Mouse (Mus musculus) forebrain, embryonic 11.5 days (tissue): ENCODE results near the gene Itm2b. TPM values are rescaled to one million over a fixed set of nuclear protein-coding genes. Genes with fewer than 3 reads are reported as not detected.

Experiments
- ATAC-seq: fragments of 200-750 bp; cut with Nextera tagmentation; replicated peaks from 2 replicates; pipeline ENCODE4 v1.8.0; 2017; ENCODE audit warnings: moderate TSS enrichment; ENCODE audit not compliant: low FRiP score
- DNase-seq: peaks from one replicate; pipeline ENCODE4 v3.0.0-alpha.2; 2017; ENCODE audit warnings: low spot score
- H3K27ac ChIP-seq: fragments of 300-500 bp; sonication (generic); 2 replicates; pipeline ENCODE4 v1.5.1; 2014; ENCODE audit warnings: low read depth, low read length
- H3K27me3 ChIP-seq: fragments of 300-500 bp; sonication (generic); 2 replicates; pipeline ENCODE4 v1.6.1; 2014; ENCODE audit warnings: mild to moderate bottlenecking, low read length, mixed read lengths; ENCODE audit not compliant: control insufficient read depth, insufficient read depth
- H3K36me3 ChIP-seq: fragments of 300-500 bp; sonication (generic); 2 replicates; pipeline ENCODE4 v1.6.1; 2014; ENCODE audit warnings: mild to moderate bottlenecking, low read length, moderate library complexity, mixed read lengths; ENCODE audit not compliant: control insufficient read depth, insufficient read depth
- H3K4me1 ChIP-seq: fragments of 300-500 bp; sonication (generic); replicated peaks from 2 replicates; pipeline ENCODE4 v1.6.1; 2014; ENCODE audit warnings: low read length, mixed read lengths; ENCODE audit not compliant: control insufficient read depth, insufficient read depth
- H3K4me2 ChIP-seq: fragments of 300-500 bp; sonication (generic); 2 replicates; pipeline ENCODE4 v1.6.1; 2014; ENCODE audit warnings: low read depth, mild to moderate bottlenecking, low read length, moderate library complexity, mixed read lengths; ENCODE audit not compliant: severe bottlenecking
- H3K4me3 ChIP-seq: fragments of 300-500 bp; sonication (generic); 2 replicates; pipeline ENCODE4 v1.5.1; 2014; ENCODE audit warnings: low read depth, low read length
- H3K9ac ChIP-seq: fragments of 300-500 bp; sonication (generic); 2 replicates; pipeline ENCODE4 v1.6.1; 2014; ENCODE audit warnings: low read length
- H3K9me3 ChIP-seq: fragments of 300-500 bp; sonication (generic); 2 replicates; pipeline ENCODE4 v1.6.1; 2016; ENCODE audit warnings: low read length, mixed read lengths; ENCODE audit not compliant: control insufficient read depth
- WGBS: fragments of 180-500 bp; shearing (Covaris S2); extraction: QIAGEN DNeasy Blood & Tissue Kit; methylation state at CpG from one replicate; pipeline ENCODE4 v1.1.7; 2014; 5-methylcytosine and 5-hydroxymethylcytosine counted together
- polyA plus RNA-seq: library from polyadenylated mRNA; unstranded; fragments of >200 nt; fragmentation: Nextera tagmentation; extraction: Ambion mirVana; gene quantifications from 2 replicates; pipeline ENCODE4 v1.2.1, GENCODE M21; 2014

Itm2b gene
- polyA plus RNA-seq, 1 experiment from 2014 or later: 270 TPM

- 83% methylated on average over 5 of the region's 5 CpGs for WGBS
- H3K27ac ChIP-seq: no peak overlapping the region
- ATAC-seq (no peak), DNase-seq (no peak)
- no peaks in the 10 kb centered on the region for H3K4me1 ChIP-seq
- H3K4me2 ChIP-seq: no peak overlapping the region
- no peaks in the 10 kb centered on the region for H3K27me3 ChIP-seq
- no peaks in the 10 kb centered on the region for H3K36me3 ChIP-seq
- no peak overlapping the region for H3K9ac ChIP-seq
- no peaks in the 10 kb centered on the region for H3K9me3 ChIP-seq
- no peak overlapping the region for H3K4me3 ChIP-seq
Observed at GRCm38 (mm10) chr14:73313396-73313795, 71.7 kb downstream of the Itm2b start.

- H3K36me3 ChIP-seq: no peaks in the 10 kb centered on the region
- no peaks in the 10 kb centered on the region for H3K4me1 ChIP-seq
- no peaks in the 10 kb centered on the region for H3K9me3 ChIP-seq
- no peak overlapping the region for H3K4me2 ChIP-seq
- DNase-seq: no peak
- WGBS: 80% methylated on average over 5 of the region's 5 CpGs
- no peak overlapping the region for H3K27ac ChIP-seq
- no peaks in the 10 kb centered on the region for H3K27me3 ChIP-seq
- no peak overlapping the region for H3K9ac ChIP-seq
- ATAC-seq: no peak
- no peak overlapping the region for H3K4me3 ChIP-seq
Observed at GRCm38 (mm10) chr14:73312909-73313308, 72.2 kb downstream of the Itm2b start.

Other genes with a start within 250 kb of the Itm2b start
- gene Lpar6, start 147.4 kb downstream of the Itm2b start, polyA plus RNA-seq: 14.2 and 16.5 TPM in 2 replicates
- gene Rb1, start 59.5 kb downstream of the Itm2b start, polyA plus RNA-seq: 37.3 and 37.4 TPM in 2 replicates
- 112 and 116 TPM in 2 replicates for gene Med4, start 124.7 kb upstream of the Itm2b start, polyA plus RNA-seq
- 111 and 115 TPM in 2 replicates for gene Sucla2, start 140.0 kb upstream of the Itm2b start, polyA plus RNA-seq
- 11.1 and 12.2 TPM in 2 replicates for gene Nudt15, start 163.0 kb upstream of the Itm2b start, polyA plus RNA-seq